Mouse (Mus musculus) lung, postnatal 10 days (tissue): ENCODE measurements around the gene Gm44579.

ENCODE experiments used
- DNase-seq: peaks from one replicate; pipeline ENCODE4 v3.0.0; 2021

Gm44579 gene

GRCm38 (mm10) chr15:98220877-98221276 lies at the start of gene Gm44579, which contains the start of gene Olfr287:
Gm44579 (minus strand) TSS chr15:98220977.
Olfr287 (minus strand) TSS chr15:98221056.
- no peak for DNase-seq

- DNase-seq = no peak
Measured at GRCm38 (mm10) chr15:98257776-98258175, 37.0 kb upstream of the Gm44579 start.

- no peak for DNase-seq
Measured at GRCm38 (mm10) chr15:98257193-98257592, 36.4 kb upstream of the Gm44579 start, which contains the start of gene H1fnt. H1fnt (minus strand) TSS chr15:98257293.

- DNase-seq = no peak
Measured at GRCm38 (mm10) chr15:98256271-98256670, 35.5 kb upstream of the Gm44579 start.

GRCm38 (mm10) chr15:98235442-98235841 lies 14.7 kb upstream of the Gm44579 start:
- DNase-seq = no peak

GRCm38 (mm10) chr15:98234350-98234749 lies 13.6 kb upstream of the Gm44579 start, which contains the start of gene Olfr286:
Olfr286 (minus strand) TSS chr15:98234450.
- no peak for DNase-seq

- DNase-seq = no peak
Measured at GRCm38 (mm10) chr15:98226096-98226495, 5.3 kb upstream of the Gm44579 start.

- peak; percentile 7 for DNase-seq
Measured at GRCm38 (mm10) chr15:98225610-98226009, 4.8 kb upstream of the Gm44579 start.

- DNase-seq = no peak
Measured at GRCm38 (mm10) chr15:98222377-98222776, 1.6 kb upstream of the Gm44579 start.

- DNase-seq = peak; percentile 18
Measured at GRCm38 (mm10) chr15:98214130-98214529, 6.6 kb downstream of the Gm44579 start.

GRCm38 (mm10) chr15:98213336-98213870 lies 7.4 kb downstream of the Gm44579 start:
- peak; percentile 26 for DNase-seq

GRCm38 (mm10) chr15:98209676-98210075 lies 11.1 kb downstream of the Gm44579 start:
- no peak for DNase-seq

GRCm38 (mm10) chr15:98195442-98195841 lies 25.3 kb downstream of the Gm44579 start, which contains the start of gene Olfr288:
Olfr288 (minus strand) TSS chr15:98195542.
- no peak for DNase-seq

- no peak for DNase-seq
Measured at GRCm38 (mm10) chr15:98184456-98184855, 36.3 kb downstream of the Gm44579 start.

GRCm38 (mm10) chr15:98181856-98182570 lies 38.8 kb downstream of the Gm44579 start:
- DNase-seq = peak; percentile 6

- DNase-seq = peak; percentile 96
Measured at GRCm38 (mm10) chr15:98181132-98181711, 39.6 kb downstream of the Gm44579 start.

GRCm38 (mm10) chr15:98180567-98181131 lies 40.1 kb downstream of the Gm44579 start:
- DNase-seq = no peak

- DNase-seq = no peak
Measured at GRCm38 (mm10) chr15:98177320-98177719, 43.5 kb downstream of the Gm44579 start.

- peak; percentile 58 for DNase-seq
Measured at GRCm38 (mm10) chr15:98173821-98174220, 47.0 kb downstream of the Gm44579 start.

GRCm38 (mm10) chr15:98172113-98172512 lies 48.7 kb downstream of the Gm44579 start:
- DNase-seq = no peak

GRCm38 (mm10) chr15:98170917-98171316 lies 49.9 kb downstream of the Gm44579 start:
- DNase-seq = no peak

- DNase-seq = no peak
Measured at GRCm38 (mm10) chr15:98170365-98170764, 50.4 kb downstream of the Gm44579 start.

- DNase-seq = no peak
Measured at GRCm38 (mm10) chr15:98168622-98169004, 52.2 kb downstream of the Gm44579 start.
